Mouse (Mus musculus): ENCODE data around the gene Ccdc42. TPM values are rescaled to one million over a fixed set of nuclear protein-coding genes. Genes with fewer than 3 reads are reported as not detected.

The Ccdc42 gene
- total and polyA plus RNA-seq, 3 experiments, result not detected

GRCm38 (mm10) chr11:68585890-68586289, 931 bp upstream of the Ccdc42 start:
- no peak for DNase-seq

GRCm38 (mm10) chr11:68589055-68589809, 2.4 kb downstream of the Ccdc42 start:
- peak; percentile 72 for DNase-seq

GRCm38 (mm10) chr11:68591708-68592107, 4.9 kb downstream of the Ccdc42 start:
- DNase-seq, result no peak

GRCm38 (mm10) chr11:68593247-68593646, 6.4 kb downstream of the Ccdc42 start:
- DNase-seq, result no peak

- no peak for DNase-seq
Measured at GRCm38 (mm10) chr11:68597912-68598311, 11.1 kb downstream of the Ccdc42 start.

GRCm38 (mm10) chr11:68600551-68601021, 13.8 kb downstream of the Ccdc42 start:
- DNase-seq, result no peak

- DNase-seq, result no peak
Measured at GRCm38 (mm10) chr11:68601486-68601991, 14.7 kb downstream of the Ccdc42 start.

GRCm38 (mm10) chr11:68602200-68602931, 15.5 kb downstream of the Ccdc42 start:
- no peak for DNase-seq

- no peak for DNase-seq
Measured at GRCm38 (mm10) chr11:68607046-68607445, 20.2 kb downstream of the Ccdc42 start.

GRCm38 (mm10) chr11:68609910-68610566, 23.2 kb downstream of the Ccdc42 start:
- DNase-seq, result no peak

- no peak for DNase-seq
Measured at GRCm38 (mm10) chr11:68610567-68610947, 23.7 kb downstream of the Ccdc42 start.

GRCm38 (mm10) chr11:68613071-68613711, 26.4 kb downstream of the Ccdc42 start:
- no peak for DNase-seq

- no peak for DNase-seq
Measured at GRCm38 (mm10) chr11:68622751-68623150, 35.9 kb downstream of the Ccdc42 start.

- DNase-seq, result peak; percentile 34
Measured at GRCm38 (mm10) chr11:68623225-68623870, 36.5 kb downstream of the Ccdc42 start.

- DNase-seq, result no peak
Measured at GRCm38 (mm10) chr11:68623871-68624258, 37.0 kb downstream of the Ccdc42 start.

- DNase-seq, result no peak
Measured at GRCm38 (mm10) chr11:68631611-68632316, 44.9 kb downstream of the Ccdc42 start.

- no peak for DNase-seq
Measured at GRCm38 (mm10) chr11:68637861-68638615, 51.2 kb downstream of the Ccdc42 start.

- peak; percentile 58 for DNase-seq
Measured at GRCm38 (mm10) chr11:68641361-68641760, 54.5 kb downstream of the Ccdc42 start.

- DNase-seq, result no peak
Measured at GRCm38 (mm10) chr11:68644781-68645180, 58.0 kb downstream of the Ccdc42 start.
